Mouse (Mus musculus): Measurements from ENCODE around the gene Hspbap1.

DNA sequence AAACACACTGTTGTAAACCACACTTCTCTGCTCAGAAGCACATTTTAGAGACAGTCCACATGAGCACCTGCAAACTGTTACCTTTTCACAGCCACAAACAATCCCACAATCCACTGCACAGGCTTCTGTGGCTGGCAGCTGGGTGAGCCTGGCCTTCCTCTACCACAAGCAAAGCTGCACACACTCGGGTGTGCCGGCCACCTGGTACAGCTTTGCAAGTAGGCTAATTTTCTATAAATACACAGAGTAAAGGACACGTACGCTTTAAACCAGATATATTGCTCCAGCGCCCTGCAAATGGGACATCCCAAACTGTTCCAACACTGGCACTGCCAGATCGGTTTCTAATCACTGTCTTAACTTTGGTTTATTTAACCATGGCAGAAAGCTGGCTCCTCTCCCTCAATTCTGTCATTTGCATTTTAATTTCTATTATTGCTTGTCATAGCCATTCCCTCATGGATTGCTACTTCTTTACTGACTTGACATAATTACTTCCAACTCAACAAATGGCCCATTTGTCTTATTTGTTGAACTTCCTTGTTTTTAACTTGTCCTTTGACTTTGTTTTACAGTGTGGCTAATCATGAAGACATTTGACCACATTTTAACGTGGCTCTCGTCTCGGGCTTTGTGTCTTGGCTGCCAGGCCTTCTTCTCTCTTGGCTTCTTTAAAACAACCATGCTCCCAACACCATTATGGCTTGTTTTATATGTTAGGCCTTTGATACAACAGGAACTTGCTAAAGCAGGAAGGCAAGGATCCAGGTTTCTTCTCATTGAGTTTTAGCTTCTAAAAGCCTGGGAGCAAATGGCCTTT is 22.5 kb upstream of the Hspbap1 start:
- TF ChIP-seq GATA1 (IDR thresholded peaks at IDR 0.05; ENCODE audit: borderline replicate concordance, low read length) (no peak), FLI1 (IDR thresholded peaks at IDR 0.05; ENCODE audit: low read length) (no peak)
